Mouse (Mus musculus): ENCODE results near the gene Ntf3. TPM values are rescaled to one million over a fixed set of nuclear protein-coding genes. Genes with fewer than 3 reads are reported as not detected.

The Ntf3 gene
- polyA plus RNA-seq, 1 experiment from 2014 or later = 2.4 TPM

GRCm38 (mm10) chr6:126110892-126111835 is 55.5 kb downstream of the Ntf3 start:
- Histone ChIP-seq H3K36me3 (no peaks in the 10 kb centered on the region), H3K27ac (no peak overlapping the region), H3K4me3 (no peak overlapping the region), H3K9me3 (replicated peaks) (no peaks in the 10 kb centered on the region), H3K9ac (no peak overlapping the region), H3K4me2 (no peak overlapping the region), H3K27me3 (replicated peaks) (no peaks in the 10 kb centered on the region), H3K4me1 (no peaks in the 10 kb centered on the region)
- WGBS (ENCODE audit: insufficient replicate concordance) = 74% methylated on average over 15 of the region's 15 CpGs
- no peak for ATAC-seq

GRCm38 (mm10) chr6:126109184-126109583 is 57.5 kb downstream of the Ntf3 start:
- no peak overlapping the region for H3K27ac ChIP-seq
- no peaks in the 10 kb centered on the region for H3K4me1 ChIP-seq
- 56% methylated on average over 5 of the region's 5 CpGs for WGBS (ENCODE audit: insufficient replicate concordance)
- H3K9me3 ChIP-seq (replicated peaks) = no peaks in the 10 kb centered on the region
- H3K36me3 ChIP-seq = no peaks in the 10 kb centered on the region
- no peaks in the 10 kb centered on the region for H3K27me3 ChIP-seq (replicated peaks)
- H3K9ac ChIP-seq = no peak overlapping the region
- no peak overlapping the region for H3K4me3 ChIP-seq
- ATAC-seq = no peak
- H3K4me2 ChIP-seq = no peak overlapping the region

GRCm38 (mm10) chr6:126108771-126109170 is 57.9 kb downstream of the Ntf3 start:
- Histone ChIP-seq H3K27ac (no peak overlapping the region), H3K9me3 (replicated peaks) (no peaks in the 10 kb centered on the region), H3K36me3 (no peaks in the 10 kb centered on the region), H3K4me3 (no peak overlapping the region), H3K9ac (no peak overlapping the region), H3K4me2 (no peak overlapping the region), H3K27me3 (replicated peaks) (no peaks in the 10 kb centered on the region), H3K4me1 (no peaks in the 10 kb centered on the region)
- 60% methylated on average over 2 of the region's 2 CpGs for WGBS (ENCODE audit: insufficient replicate concordance)
- ATAC-seq = no peak

GRCm38 (mm10) chr6:126107398-126107797 is 59.3 kb downstream of the Ntf3 start:
- no peak overlapping the region for H3K27ac ChIP-seq
- H3K4me1 ChIP-seq = no peaks in the 10 kb centered on the region
- no peak overlapping the region for H3K4me2 ChIP-seq
- H3K36me3 ChIP-seq = no peaks in the 10 kb centered on the region
- no peak for ATAC-seq
- no peaks in the 10 kb centered on the region for H3K27me3 ChIP-seq (replicated peaks)
- H3K9me3 ChIP-seq (replicated peaks) = no peaks in the 10 kb centered on the region
- H3K9ac ChIP-seq = no peak overlapping the region
- H3K4me3 ChIP-seq = no peak overlapping the region
- WGBS (ENCODE audit: insufficient replicate concordance) = 47% methylated on average over 2 of the region's 2 CpGs

- Histone ChIP-seq H3K27me3 (replicated peaks) (no peaks in the 10 kb centered on the region), H3K4me2 (no peak overlapping the region), H3K36me3 (no peaks in the 10 kb centered on the region), H3K27ac (no peak overlapping the region), H3K9ac (no peak overlapping the region), H3K4me1 (no peaks in the 10 kb centered on the region), H3K4me3 (no peak overlapping the region), H3K9me3 (replicated peaks) (no peaks in the 10 kb centered on the region)
- WGBS (ENCODE audit: insufficient replicate concordance) = 44% methylated on average over 2 of the region's 2 CpGs
- no peak for ATAC-seq
Observed at GRCm38 (mm10) chr6:126106798-126107173, 59.9 kb downstream of the Ntf3 start.

- 57% methylated on average over 7 of the region's 7 CpGs for WGBS (ENCODE audit: insufficient replicate concordance)
- no peak overlapping the region for H3K4me3 ChIP-seq
- H3K27ac ChIP-seq = no peak overlapping the region
Observed at GRCm38 (mm10) chr6:126106051-126106797, 60.5 kb downstream of the Ntf3 start.

GRCm38 (mm10) chr6:126105083-126105740 is 61.5 kb downstream of the Ntf3 start:
- Histone ChIP-seq H3K36me3 (0 out of 2 replicates have a peak, but pooled peaks cover 2% of the 10 kb centered on the region), H3K4me1 (no peaks in the 10 kb centered on the region), H3K4me3 (no peak overlapping the region), H3K27me3 (replicated peaks) (no peaks in the 10 kb centered on the region), H3K9ac (no peak overlapping the region), H3K4me2 (no peak overlapping the region), H3K27ac (no peak overlapping the region), H3K9me3 (replicated peaks) (peaks cover 4% of the 10 kb centered on the region; the same call in 1 of the 2 replicates)
- 68% methylated on average over 12 of the region's 12 CpGs for WGBS (ENCODE audit: insufficient replicate concordance)
- ATAC-seq = no peak

More at GRCm38 (mm10) chr6:126106051-126106797, 60.5 kb downstream of the Ntf3 start:
- H3K9ac ChIP-seq = no peak overlapping the region
- H3K27me3 ChIP-seq (replicated peaks) = no peaks in the 10 kb centered on the region
- H3K9me3 ChIP-seq (replicated peaks) = no peaks in the 10 kb centered on the region; the same call in 1 of the 2 replicates
- no peaks in the 10 kb centered on the region for H3K4me1 ChIP-seq
- ATAC-seq = no peak
- no peak overlapping the region for H3K4me2 ChIP-seq
- H3K36me3 ChIP-seq = no peaks in the 10 kb centered on the region

- no peak for ATAC-seq
Observed at GRCm38 (mm10) chr6:126102571-126102970, 64.1 kb downstream of the Ntf3 start.

GRCm38 (mm10) chr6:126102007-126102406 is 64.7 kb downstream of the Ntf3 start:
- Histone ChIP-seq H3K4me2 (no peak overlapping the region), H3K27me3 (replicated peaks) (no peaks in the 10 kb centered on the region), H3K9me3 (replicated peaks) (peaks cover 4% of the 10 kb centered on the region; the same call in 1 of the 2 replicates), H3K9ac (no peak overlapping the region), H3K27ac (no peak overlapping the region), H3K4me3 (no peak overlapping the region), H3K4me1 (no peaks in the 10 kb centered on the region), H3K36me3 (0 out of 2 replicates have a peak, but pooled peaks cover 4% of the 10 kb centered on the region)
- 76% methylated on average over 11 of the region's 11 CpGs for WGBS (ENCODE audit: insufficient replicate concordance)
- no peak for ATAC-seq

More at GRCm38 (mm10) chr6:126102571-126102970, 64.1 kb downstream of the Ntf3 start:
- whole genome bisulfite sequencing (ENCODE audit: insufficient replicate concordance) = 63% methylated on average over 6 of the region's 6 CpGs
- Histone ChIP-seq H3K36me3 (0 out of 2 replicates have a peak, but pooled peaks cover 4% of the 10 kb centered on the region), H3K4me2 (no peak overlapping the region), H3K27ac (no peak overlapping the region), H3K27me3 (replicated peaks) (no peaks in the 10 kb centered on the region), H3K4me3 (no peak overlapping the region), H3K9ac (no peak overlapping the region), H3K9me3 (replicated peaks) (peaks cover 4% of the 10 kb centered on the region; the same call in 1 of the 2 replicates), H3K4me1 (no peaks in the 10 kb centered on the region)

GRCm38 (mm10) chr6:126100579-126100978 is 66.1 kb downstream of the Ntf3 start:
- WGBS (ENCODE audit: insufficient replicate concordance) = 75% methylated on average over 1 of the region's 1 CpGs

GRCm38 (mm10) chr6:126097471-126097870 is 69.2 kb downstream of the Ntf3 start:
- no peak for ATAC-seq
- Histone ChIP-seq H3K9me3 (replicated peaks) (peaks cover 4% of the 10 kb centered on the region; the same call in 1 of the 2 replicates), H3K27me3 (replicated peaks) (no peaks in the 10 kb centered on the region), H3K4me2 (no peak overlapping the region), H3K4me1 (no peaks in the 10 kb centered on the region), H3K4me3 (no peak overlapping the region), H3K9ac (no peak overlapping the region), H3K36me3 (0 out of 2 replicates have a peak, but pooled peaks cover 4% of the 10 kb centered on the region), H3K27ac (no peak overlapping the region)
- WGBS (ENCODE audit: insufficient replicate concordance) = 66% methylated on average over 5 of the region's 5 CpGs

More at GRCm38 (mm10) chr6:126100579-126100978, 66.1 kb downstream of the Ntf3 start:
- no peak overlapping the region for H3K27ac ChIP-seq
- no peak overlapping the region for H3K4me3 ChIP-seq
- 0 out of 2 replicates have a peak, but pooled peaks cover 4% of the 10 kb centered on the region for H3K36me3 ChIP-seq
- ATAC-seq = no peak
- H3K9ac ChIP-seq = no peak overlapping the region
- H3K4me1 ChIP-seq = no peaks in the 10 kb centered on the region
- no peaks in the 10 kb centered on the region for H3K27me3 ChIP-seq (replicated peaks)
- H3K4me2 ChIP-seq = no peak overlapping the region
- H3K9me3 ChIP-seq (replicated peaks) = peaks cover 4% of the 10 kb centered on the region; the same call in 1 of the 2 replicates
